Mouse (Mus musculus): ENCODE results near the gene Znfx1. TPM values are rescaled to one million over a fixed set of nuclear protein-coding genes. Genes with fewer than 3 reads are reported as not detected.

The Znfx1 gene
- polyA plus RNA-seq, 1 experiment from 2014 or later = 7.9 TPM

DNA sequence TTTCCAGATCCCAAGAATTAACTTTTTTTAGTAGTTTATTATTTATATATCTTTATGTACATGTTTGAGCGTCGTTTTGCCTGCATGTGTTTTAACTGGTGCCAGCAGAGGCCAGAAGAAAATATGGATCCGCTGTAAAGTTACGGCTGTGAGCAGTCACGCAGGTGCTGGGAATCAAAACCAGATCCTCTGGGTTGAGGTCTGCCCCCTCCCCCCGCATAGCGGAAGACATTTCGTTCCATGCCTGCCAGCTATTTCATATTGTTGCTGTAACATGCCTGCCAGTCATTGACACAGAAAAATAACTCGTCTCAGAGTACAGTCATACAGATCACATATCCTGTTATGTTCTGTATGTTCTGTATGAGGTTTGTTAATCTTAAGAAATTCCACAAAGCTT is 61.3 kb downstream of the Znfx1 start:
- Histone ChIP-seq H3K27ac (replicated peaks) (no peak overlapping the region), H3K36me3 (no peaks in the 10 kb centered on the region), H3K4me3 (no peak overlapping the region), H3K4me2 (no peak overlapping the region), H3K9ac (no peak overlapping the region), H3K4me1 (replicated peaks) (peaks cover 5% of the 10 kb centered on the region; the same call in 1 of the 2 replicates), H3K9me3 (no peaks in the 10 kb centered on the region), H3K27me3 (no peaks in the 10 kb centered on the region)
- ATAC-seq (ENCODE audit: low read depth) = no peak
- 83% methylated on average over 9 of the region's 9 CpGs for WGBS

DNA sequence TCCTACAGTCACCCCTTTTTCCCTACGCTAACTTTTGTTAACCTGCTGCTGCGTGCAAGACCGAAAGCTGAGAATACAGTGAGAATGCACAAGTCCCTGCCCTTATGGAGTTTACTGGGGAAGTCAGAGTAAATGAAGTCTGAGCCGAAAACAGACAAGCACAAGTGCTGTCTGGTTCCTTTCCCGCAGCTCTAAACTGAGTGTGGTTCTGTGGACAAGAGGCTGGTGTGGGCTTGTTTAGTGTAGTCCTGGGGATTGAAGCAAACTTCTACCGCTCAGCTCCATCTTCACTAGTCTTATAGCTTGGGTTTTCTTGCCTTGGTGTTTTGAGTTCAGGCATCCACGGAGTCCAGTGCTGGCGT is 66.3 kb downstream of the Znfx1 start:
- H3K4me1 ChIP-seq (replicated peaks) = peaks cover 43% of the 10 kb centered on the region
- H3K4me2 ChIP-seq = peak overlapping the region; percentile 57
- peak overlapping the region; percentile 95 for H3K4me3 ChIP-seq
- H3K9ac ChIP-seq = peak overlapping the region; percentile 67
- no peaks in the 10 kb centered on the region for H3K27me3 ChIP-seq
- H3K36me3 ChIP-seq = no peaks in the 10 kb centered on the region
- 42% methylated on average over 8 of the region's 8 CpGs for WGBS
- peak; percentile 44 for ATAC-seq (ENCODE audit: low read depth)
- peak overlapping the region; percentile 78 for H3K27ac ChIP-seq (replicated peaks)
- H3K9me3 ChIP-seq = no peaks in the 10 kb centered on the region

DNA sequence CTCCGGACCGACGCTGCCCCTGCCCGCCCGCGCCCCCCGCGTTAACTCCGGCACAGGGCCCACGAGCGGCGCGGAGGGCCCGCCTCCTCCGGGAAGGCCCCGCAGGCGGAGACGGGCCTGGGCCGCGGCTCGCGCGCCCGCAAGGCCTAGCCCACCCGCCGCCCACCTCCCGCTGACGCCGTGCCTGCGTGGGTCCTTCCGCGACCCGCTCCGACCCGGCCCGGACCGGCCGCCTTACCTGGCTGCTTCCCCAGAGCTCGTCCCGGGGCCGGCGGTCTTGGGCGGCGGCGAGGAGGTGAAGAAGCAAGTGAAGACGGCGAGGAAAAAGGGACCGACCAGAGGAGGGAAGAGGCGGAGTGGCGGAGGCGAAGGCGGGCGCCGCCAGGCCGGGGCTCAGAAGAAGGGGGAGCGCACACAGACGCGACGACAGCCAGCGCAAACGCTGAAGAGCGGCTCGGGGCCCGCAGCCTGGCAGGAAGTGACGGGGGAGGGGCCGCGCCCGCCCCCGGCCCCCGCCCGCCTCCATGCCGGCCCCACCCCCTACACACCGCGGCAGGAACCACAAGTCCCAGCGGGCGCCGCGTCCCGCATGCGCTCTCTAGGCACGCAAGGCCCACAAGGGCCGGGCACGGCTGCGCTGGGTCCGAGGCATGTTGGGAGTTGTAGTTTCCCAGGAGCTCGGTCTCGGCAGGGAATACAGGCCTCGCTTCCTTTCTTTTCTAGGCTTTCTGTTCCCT is 66.9 kb downstream of the Znfx1 start, which contains the start of gene Stau1:
Gene Stau1 (minus strand): TSS at position 504 of the 737 bp plus-strand sequence.
- H3K4me3 ChIP-seq = peak within 1 kb of the TSS; percentile 95
- H3K27ac ChIP-seq (replicated peaks) = peak within 1 kb of the TSS; percentile 97
- peak within 1 kb of the TSS; percentile 99 for H3K9ac ChIP-seq
- H3K9me3 ChIP-seq = no peaks in the 10 kb centered on the region
- ATAC-seq (ENCODE audit: low read depth) = peak; percentile 99
- no peaks in the 10 kb centered on the region for H3K36me3 ChIP-seq
- under 1% methylated on average over 49 of the region's 88 CpGs for WGBS
- H3K4me2 ChIP-seq = peak within 1 kb of the TSS; percentile 96
- H3K27me3 ChIP-seq = no peaks in the 10 kb centered on the region
- H3K4me1 ChIP-seq (replicated peaks) = peaks cover 45% of the 10 kb centered on the region

DNA sequence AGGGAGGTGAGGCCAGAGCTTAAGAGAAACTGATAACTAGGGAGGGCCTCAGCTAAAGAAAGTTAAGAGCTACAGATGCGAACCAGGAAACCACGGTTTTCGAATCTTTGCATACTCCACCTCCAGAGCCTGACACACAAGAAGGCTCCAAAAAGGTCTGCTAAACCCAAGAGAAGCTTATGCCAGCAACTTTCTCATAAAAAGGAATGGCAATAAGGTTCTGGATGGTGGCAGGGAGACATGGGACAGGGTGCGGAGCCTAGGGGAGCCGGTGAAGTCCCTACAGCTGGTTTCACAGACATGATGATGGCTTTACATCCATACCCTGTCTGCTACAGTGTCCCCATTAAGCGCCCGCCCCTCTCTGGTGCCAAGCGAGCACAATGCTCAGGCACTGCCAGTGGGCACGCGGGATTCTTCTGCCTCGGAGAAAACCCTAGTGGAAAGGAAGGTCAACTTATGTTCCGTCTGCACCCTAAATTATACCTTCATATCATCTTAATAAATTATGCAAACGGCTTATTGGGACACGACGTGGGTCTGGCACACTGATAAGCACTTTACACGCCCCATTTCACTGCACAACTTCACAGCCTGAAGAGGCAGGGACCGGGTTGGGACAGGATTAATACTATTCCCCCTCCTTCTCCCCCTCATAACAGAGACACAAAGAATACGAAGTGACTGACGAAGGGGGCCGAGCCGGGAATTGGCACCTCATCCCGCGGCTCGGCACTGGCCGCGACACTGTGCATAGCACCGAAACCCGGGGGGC is 67.6 kb downstream of the Znfx1 start:
- Histone ChIP-seq H3K36me3 (no peaks in the 10 kb centered on the region), H3K4me1 (replicated peaks) (peaks cover 45% of the 10 kb centered on the region), H3K4me3 (peak overlapping the region; percentile 95), H3K9me3 (no peaks in the 10 kb centered on the region), H3K9ac (peak overlapping the region; percentile 99), H3K27ac (replicated peaks) (peak overlapping the region; percentile 97), H3K27me3 (no peaks in the 10 kb centered on the region), H3K4me2 (peak overlapping the region; percentile 96)
- 5% methylated on average over 28 of the region's 28 CpGs for WGBS
- peak; percentile 51 for ATAC-seq (ENCODE audit: low read depth)

DNA sequence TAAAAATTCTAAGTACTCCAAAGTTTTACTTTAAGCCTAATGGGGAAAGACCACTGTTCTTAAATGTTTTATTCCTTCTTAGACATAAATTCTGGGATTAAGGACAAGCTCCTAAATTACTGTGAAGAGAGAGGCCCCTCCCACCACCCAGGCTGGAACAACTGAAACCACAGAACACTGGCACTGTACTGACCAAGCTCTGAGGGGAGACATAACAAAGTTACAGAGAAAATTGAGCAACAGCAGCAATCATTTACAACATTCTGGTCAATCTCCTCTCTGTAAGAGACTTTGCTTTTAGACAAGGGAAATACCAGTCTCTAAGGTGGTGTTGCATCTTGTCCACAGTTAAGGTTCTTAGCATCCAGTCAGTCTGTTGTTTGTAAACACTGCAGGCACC is 70.9 kb downstream of the Znfx1 start:
- no peaks in the 10 kb centered on the region for H3K9me3 ChIP-seq
- H3K27me3 ChIP-seq = no peaks in the 10 kb centered on the region
- no peaks in the 10 kb centered on the region for H3K36me3 ChIP-seq
- H3K27ac ChIP-seq (replicated peaks) = no peak overlapping the region
- no peak for ATAC-seq (ENCODE audit: low read depth)
- H3K4me3 ChIP-seq = no peak overlapping the region
- H3K4me1 ChIP-seq (replicated peaks) = peaks cover 49% of the 10 kb centered on the region
- no peak overlapping the region for H3K4me2 ChIP-seq
- 0 out of 2 replicates have a peak overlapping the region, but pooled peaks have one; percentile 17 for H3K9ac ChIP-seq

DNA sequence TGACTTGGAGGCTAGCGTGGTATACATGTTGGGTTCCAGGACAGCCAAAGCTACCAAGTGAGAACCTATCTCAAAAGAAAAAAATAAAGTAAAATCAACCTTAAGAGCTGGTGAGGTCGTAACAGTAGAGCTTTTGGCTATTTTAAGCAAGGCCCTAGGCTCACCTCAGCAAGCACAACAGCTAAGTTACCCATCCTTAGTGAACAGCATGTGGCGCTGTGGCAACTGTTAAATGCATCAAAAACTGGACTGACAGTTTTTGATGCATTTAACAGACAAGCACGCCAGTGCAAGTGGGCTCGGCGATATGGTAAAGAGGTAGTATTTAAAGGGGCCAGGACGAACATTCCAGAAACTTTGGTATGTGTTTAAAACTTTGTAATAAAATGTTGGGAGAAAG is 72.0 kb downstream of the Znfx1 start:
- 93% methylated on average over 7 of the region's 7 CpGs for WGBS
- H3K4me1 ChIP-seq (replicated peaks) = peaks cover 43% of the 10 kb centered on the region
- H3K9me3 ChIP-seq = no peaks in the 10 kb centered on the region
- no peak overlapping the region for H3K9ac ChIP-seq
- H3K27ac ChIP-seq (replicated peaks) = no peak overlapping the region
- no peak for ATAC-seq (ENCODE audit: low read depth)
- H3K36me3 ChIP-seq = no peaks in the 10 kb centered on the region
- no peak overlapping the region for H3K4me3 ChIP-seq
- H3K4me2 ChIP-seq = no peak overlapping the region
- no peaks in the 10 kb centered on the region for H3K27me3 ChIP-seq

Other genes with a start within 250 kb of the Znfx1 start
- 93.6 and 100 TPM in 2 replicates for gene Cse1l, start 157.0 kb downstream of the Znfx1 start, polyA plus RNA-seq (2015; fragmentation: Nextera tagmentation; extraction: Ambion mirVana)
- gene Stau1, start 66.7 kb downstream of the Znfx1 start, polyA plus RNA-seq (2015; fragmentation: Nextera tagmentation; extraction: Ambion mirVana) = 115 and 124 TPM in 2 replicates
- gene Ddx27, start 47.8 kb downstream of the Znfx1 start, polyA plus RNA-seq (2015; fragmentation: Nextera tagmentation; extraction: Ambion mirVana) = 35.5 and 38.5 TPM in 2 replicates
- 2.2 and 3.1 TPM in 2 replicates for gene Kcnb1, start 127.1 kb upstream of the Znfx1 start, polyA plus RNA-seq (2015; fragmentation: Nextera tagmentation; extraction: Ambion mirVana)
- 5.6 and 6.5 TPM in 2 replicates for gene Ptgis, start 177.6 kb upstream of the Znfx1 start, polyA plus RNA-seq (2015; fragmentation: Nextera tagmentation; extraction: Ambion mirVana)

Data from neural tube, embryonic 13.5 days (tissue).